Mouse (Mus musculus) lung, postnatal 0 days (tissue): ENCODE results near the gene Pld4.

Source experiments
- CTCF ChIP-seq: IDR thresholded peaks from 2 replicates; pipeline ENCODE4 v1.5.1; 2016; ENCODE audit warnings: antibody characterized with exemption, mild to moderate bottlenecking
- EP300 ChIP-seq: IDR thresholded peaks from 2 replicates; pipeline ENCODE4 v1.6.1; 2016; ENCODE audit warnings: antibody characterized with exemption, mild to moderate bottlenecking, control low read depth

- TF ChIP-seq CTCF (no peak), EP300 (no peak)
These were observed 13.6 kb downstream of the Pld4 start for GRCm38 (mm10) chr12:112774026-112774425.
